Mouse (Mus musculus): ENCODE results near the gene Arv1.

DNA sequence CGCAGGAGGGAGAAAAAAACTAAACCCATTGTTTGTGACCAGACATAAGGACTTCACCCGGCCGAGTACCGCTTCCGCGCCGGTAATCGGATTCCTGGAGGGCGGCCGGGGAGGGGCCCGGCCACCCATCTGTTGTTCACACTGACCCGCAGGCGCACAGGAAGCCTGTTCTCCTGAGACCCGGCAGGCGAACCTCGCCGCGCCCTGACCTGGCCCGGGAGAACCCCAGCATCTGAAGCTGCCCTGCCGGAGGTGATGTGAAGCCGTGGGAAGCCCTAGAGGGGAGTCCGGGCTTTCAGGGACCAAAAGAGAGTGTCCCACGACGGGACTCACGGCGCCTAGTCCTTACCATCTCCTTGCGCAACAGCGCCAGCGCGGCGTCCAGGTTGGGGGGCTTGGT lies 29.3 kb downstream of the Arv1 start:
- TF ChIP-seq CTCF (conservative IDR thresholded peaks at IDR 0.05; ENCODE audit: insufficient read depth, insufficient read length, low read depth, low read length), result no peak
- no peak for TF ChIP-seq POLR2A (IDR thresholded peaks at IDR 0.05; ENCODE audit: low read depth, low read length)
